Mouse (Mus musculus) erythroblast, embryonic 14.5 days (primary cell): ENCODE measurements around the gene Sco2.

Source experiments
- GATA1 ChIP-seq: IDR thresholded peaks from 2 replicates; pipeline ENCODE4 v1.6.1; 2012; ENCODE audit warnings: low read length, inconsistent platforms, mixed read lengths
- TAL1 ChIP-seq: IDR thresholded peaks from 3 replicates; pipeline ENCODE4 v1.6.1; 2012; ENCODE audit warnings: low read length, inconsistent platforms, mixed read lengths

DNA sequence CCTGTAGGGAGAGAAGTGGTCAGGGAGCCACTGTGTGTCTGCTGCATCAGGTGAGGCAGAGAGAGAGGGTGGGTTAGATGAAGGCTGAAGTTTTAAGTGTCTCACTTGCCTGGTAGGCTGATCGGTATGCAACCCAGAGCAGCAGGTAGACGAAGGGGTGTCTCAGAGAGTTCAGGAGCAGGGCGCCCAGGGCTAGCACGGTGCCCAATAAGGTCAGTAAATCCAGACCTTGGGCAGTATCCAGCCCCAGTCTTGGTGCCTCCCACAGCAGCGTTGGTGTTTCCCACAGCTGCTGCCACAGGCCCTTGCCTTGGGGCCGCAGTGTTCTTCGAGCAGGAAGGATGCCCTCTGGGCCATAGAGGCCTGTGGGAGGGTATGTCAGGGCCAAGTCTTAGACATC is 19.2 kb downstream of the Sco2 start:
- TF ChIP-seq TAL1 (no peak), GATA1 (no peak)
